Mouse (Mus musculus) liver, adult 2 months (tissue): ENCODE data around the gene Irgm1. TPM values are rescaled to one million over a fixed set of nuclear protein-coding genes. Genes with fewer than 3 reads are reported as not detected.
"Not testable (repeated sequence)": the region's sequence is repeated elsewhere in the genome, so short reads cannot be mapped to it uniquely, and the experiment has no call there.

Experiments used
- DNase-seq: peaks from one replicate; pipeline ENCODE4 v3.0.0-alpha.2; 2011; ENCODE audit warnings: low read depth, low spot score; ENCODE audit errors: extremely low read depth
- H3K27ac ChIP-seq: fragments of 200-500 bp; replicated peaks from 2 replicates; pipeline ENCODE4 v1.5.1; 2012; ENCODE audit warnings: low read depth, mild to moderate bottlenecking, control low read depth, inconsistent platforms, low read length; ENCODE audit not compliant: insufficient read depth
- H3K27me3 ChIP-seq: fragments of 200-500 bp; 2 replicates; pipeline ENCODE4 v1.6.1; 2012; ENCODE audit warnings: mild to moderate bottlenecking, moderate library complexity, low read length, inconsistent platforms; ENCODE audit not compliant: control insufficient read depth, insufficient read depth
- H3K36me3 ChIP-seq: fragments of 200-500 bp; 2 replicates; pipeline ENCODE4 v1.6.1; 2012; ENCODE audit warnings: low read length, inconsistent platforms; ENCODE audit not compliant: control insufficient read depth, insufficient read depth
- H3K4me1 ChIP-seq: fragments of 200-500 bp; 2 replicates; pipeline ENCODE4 v1.6.1; 2011; ENCODE audit warnings: low read length; ENCODE audit not compliant: control insufficient read depth, insufficient read depth
- H3K4me3 ChIP-seq: fragments of 200-500 bp; 2 replicates; pipeline ENCODE4 v1.5.1; 2011; ENCODE audit warnings: low read depth, mild to moderate bottlenecking, control low read depth, low read length, moderate library complexity; ENCODE audit not compliant: insufficient read depth
- H3K79me2 ChIP-seq: fragments of 200-500 bp; 2 replicates; pipeline ENCODE4 v1.6.1; 2012; ENCODE audit warnings: inconsistent platforms, mild to moderate bottlenecking, low read length, moderate library complexity; ENCODE audit not compliant: control insufficient read depth, insufficient read depth
- H3K9ac ChIP-seq: fragments of 200-500 bp; 2 replicates; pipeline ENCODE4 v1.6.1; 2012; ENCODE audit warnings: low read depth, mild to moderate bottlenecking, control low read depth, inconsistent platforms, low read length
- CTCF ChIP-seq: fragments of 200-500 bp; IDR thresholded peaks from 2 replicates; pipeline ENCODE4 v1.5.1; 2011; ENCODE audit warnings: low read depth, low read length, control low read depth
- POLR2A ChIP-seq: fragments of 200-500 bp; IDR thresholded peaks from 2 replicates; pipeline ENCODE4 v1.6.1; 2011; ENCODE audit warnings: low read length, control low read depth; ENCODE audit not compliant: insufficient read depth; ENCODE audit errors: extremely low read depth
- WGBS: fragments of 180-500 bp; shearing (Covaris S2); methylation state at CpG from one replicate; pipeline ENCODE4 v1.1.7; 2018; 5-methylcytosine and 5-hydroxymethylcytosine counted together
- polyA plus RNA-seq: library from polyadenylated mRNA; depleted of rRNA; stranded (reverse); fragments of >200 nt; gene quantifications from 2 replicates; pipeline ENCODE4 v1.2.3, GENCODE M21; 2012
- total RNA-seq: library from RNA; depleted of rRNA; stranded (reverse); fragments of >200 nt; gene quantifications from 2 replicates; pipeline ENCODE4 v1.2.3, GENCODE M21; 2014

Gene Irgm1
- total and polyA plus RNA-seq, 2 experiments, result 33.3 to 48.4 TPM

- Histone ChIP-seq H3K79me2 (no peaks in the 10 kb centered on the region), H3K27me3 (no peaks in the 10 kb centered on the region), H3K27ac (no peak overlapping the region), H3K9ac (no peak overlapping the region), H3K4me1 (peaks cover 12% of the 10 kb centered on the region), H3K36me3 (no peaks in the 10 kb centered on the region), H3K4me3 (no peak overlapping the region)
- WGBS, result 34% methylated on average over 2 of the region's 2 CpGs
- TF ChIP-seq CTCF (no peak), POLR2A (no peak)
- DNase-seq, result peak; percentile 51
Observed at GRCm38 (mm10) chr11:48898812-48899431, 27.4 kb upstream of the Irgm1 start.

GRCm38 (mm10) chr11:48876680-48877079 is 5.2 kb upstream of the Irgm1 start:
- WGBS, result 97% methylated on average over 1 of the region's 1 CpGs
- Histone ChIP-seq H3K36me3 (peaks cover 3% of the 10 kb centered on the region; the same call in 1 of the 2 replicates), H3K4me1 (peaks cover 12% of the 10 kb centered on the region), H3K4me3 (no peak overlapping the region), H3K79me2 (no peaks in the 10 kb centered on the region; the same call in 1 of the 2 replicates), H3K27ac (no peak overlapping the region), H3K9ac (no peak overlapping the region), H3K27me3 (no peaks in the 10 kb centered on the region)
- DNase-seq, result no peak
- TF ChIP-seq CTCF (no peak), POLR2A (no peak)

GRCm38 (mm10) chr11:48875343-48875837 is 3.9 kb upstream of the Irgm1 start:
- 90% methylated on average over 1 of the region's 1 CpGs for WGBS
- not testable (repeated sequence) for H3K36me3 ChIP-seq, H3K4me3 ChIP-seq

GRCm38 (mm10) chr11:48874465-48874864 is 3.0 kb upstream of the Irgm1 start:
- Histone ChIP-seq H3K9ac (peak overlapping the region; percentile 21; the same call in 1 of the 2 replicates), H3K27me3 (no peaks in the 10 kb centered on the region), H3K4me1 (peaks cover 14% of the 10 kb centered on the region), H3K27ac (no peak overlapping the region), H3K36me3 (peaks cover 3% of the 10 kb centered on the region; the same call in 1 of the 2 replicates), H3K79me2 (peaks cover under 1% of the 10 kb centered on the region; the same call in 1 of the 2 replicates), H3K4me3 (no peak overlapping the region)
- peak; percentile 43 for DNase-seq
- 2% methylated on average over 4 of the region's 4 CpGs for WGBS
- TF ChIP-seq POLR2A (no peak), CTCF (peak; percentile 47)

More at GRCm38 (mm10) chr11:48875343-48875837, 3.9 kb upstream of the Irgm1 start:
- not testable (repeated sequence) for H3K9ac ChIP-seq, H3K27ac ChIP-seq, DNase-seq, H3K27me3 ChIP-seq, H3K79me2 ChIP-seq
- peaks cover 12% of the 10 kb centered on the region for H3K4me1 ChIP-seq

- peaks cover 3% of the 10 kb centered on the region; the same call in 1 of the 2 replicates for H3K36me3 ChIP-seq
- H3K27me3 ChIP-seq, result no peaks in the 10 kb centered on the region
- WGBS, result 30% methylated on average over 10 of the region's 10 CpGs
- no peak for TF ChIP-seq CTCF
- no peak for TF ChIP-seq POLR2A
- peaks cover 20% of the 10 kb centered on the region for H3K4me1 ChIP-seq
- peak overlapping the region; percentile 96 for H3K27ac ChIP-seq
- H3K4me3 ChIP-seq, result no peak overlapping the region
- H3K9ac ChIP-seq, result 0 out of 2 replicates have a peak overlapping the region, but pooled peaks have one; percentile 32
- DNase-seq, result no peak
- H3K79me2 ChIP-seq, result peaks cover 3% of the 10 kb centered on the region; the same call in 1 of the 2 replicates
Observed at GRCm38 (mm10) chr11:48873591-48874290, 2.3 kb upstream of the Irgm1 start.
